Mouse (Mus musculus) kidney, postnatal 0 days (tissue): ENCODE data around the gene Rap1gap. TPM values are rescaled to one million over a fixed set of nuclear protein-coding genes. Genes with fewer than 3 reads are reported as not detected.

ENCODE experiments used
- ATAC-seq: fragments of 200-750 bp; cut with Nextera tagmentation; replicated peaks from 2 replicates; pipeline ENCODE4 v1.8.0; 2017; ENCODE audit warnings: low read depth, moderate number of reproducible peaks, moderate TSS enrichment, moderate library complexity; ENCODE audit not compliant: low FRiP score
- DNase-seq: peaks from one replicate; pipeline ENCODE4 v3.0.0-alpha.2; 2016; ENCODE audit warnings: low spot score
- H3K27ac ChIP-seq: fragments of 300-500 bp; sonication (generic); 2 replicates; pipeline ENCODE4 v1.5.1; 2014; ENCODE audit warnings: mild to moderate bottlenecking
- H3K27me3 ChIP-seq: fragments of 300-500 bp; sonication (generic); 2 replicates; pipeline ENCODE4 v1.6.1; 2014; ENCODE audit warnings: low read length, mixed read lengths; ENCODE audit not compliant: insufficient read depth
- H3K36me3 ChIP-seq: fragments of 300-500 bp; sonication (generic); 2 replicates; pipeline ENCODE4 v1.6.1; 2014; ENCODE audit warnings: low read length, mixed read lengths; ENCODE audit not compliant: insufficient read depth
- H3K4me1 ChIP-seq: fragments of 300-500 bp; sonication (generic); replicated peaks from 2 replicates; pipeline ENCODE4 v1.6.1; 2014; ENCODE audit warnings: antibody characterized with exemption, low read length, mixed read lengths; ENCODE audit not compliant: insufficient read depth
- H3K4me2 ChIP-seq: fragments of 300-500 bp; sonication (generic); 2 replicates; pipeline ENCODE4 v1.6.1; 2014; ENCODE audit warnings: mild to moderate bottlenecking, low read length, moderate library complexity, mixed read lengths
- H3K4me3 ChIP-seq: fragments of 300-500 bp; sonication (generic); replicated peaks from 2 replicates; pipeline ENCODE4 v1.5.1; 2014; ENCODE audit warnings: low read depth, low read length
- H3K9ac ChIP-seq: fragments of 300-500 bp; sonication (generic); 2 replicates; pipeline ENCODE4 v1.6.1; 2014; ENCODE audit warnings: low read depth, low read length
- H3K9me3 ChIP-seq: fragments of 300-500 bp; sonication (generic); replicated peaks from 2 replicates; pipeline ENCODE4 v1.6.1; 2016; ENCODE audit warnings: low read length, inconsistent platforms, mixed read lengths
- CTCF ChIP-seq: IDR thresholded peaks from 2 replicates; pipeline ENCODE4 v1.5.1; 2016; ENCODE audit warnings: antibody characterized with exemption, low read depth, mild to moderate bottlenecking, moderate library complexity
- WGBS: fragments of 180-500 bp; shearing (Covaris S2); extraction: QIAGEN DNeasy Blood & Tissue Kit; methylation state at CpG from one replicate; pipeline ENCODE4 v1.1.7; 2014; 5-methylcytosine and 5-hydroxymethylcytosine counted together
- polyA plus RNA-seq: library from polyadenylated mRNA; unstranded; fragments of >200 nt; fragmentation: Nextera tagmentation; extraction: Ambion mirVana; gene quantifications from 2 replicates; pipeline ENCODE4 v1.2.1, GENCODE M21; 2015

Rap1gap gene
- polyA plus RNA-seq, 1 experiment from 2014 or later, result 30.6 TPM

GRCm38 (mm10) chr4:137631596-137631995 is 32.9 kb upstream of the Rap1gap start:
- TF ChIP-seq CTCF, result no peak
- H3K36me3 ChIP-seq, result peaks cover 46% of the 10 kb centered on the region
- no peaks in the 10 kb centered on the region for H3K27me3 ChIP-seq
- no peak for DNase-seq
- H3K9ac ChIP-seq, result no peak overlapping the region
- H3K9me3 ChIP-seq, result no peaks in the 10 kb centered on the region
- no peak overlapping the region for H3K4me2 ChIP-seq
- no peaks in the 10 kb centered on the region for H3K4me1 ChIP-seq
- H3K4me3 ChIP-seq, result no peak overlapping the region
- no peak for ATAC-seq
- WGBS, result 67% methylated on average over 3 of the region's 3 CpGs
- no peak overlapping the region for H3K27ac ChIP-seq

GRCm38 (mm10) chr4:137633394-137633793 is 31.1 kb upstream of the Rap1gap start:
- H3K36me3 ChIP-seq, result peaks cover 58% of the 10 kb centered on the region
- TF ChIP-seq CTCF, result no peak

GRCm38 (mm10) chr4:137636597-137636996 is 27.9 kb upstream of the Rap1gap start:
- DNase-seq, result peak; percentile 31
- no peak overlapping the region for H3K4me2 ChIP-seq
- ATAC-seq, result no peak
- H3K27me3 ChIP-seq, result no peaks in the 10 kb centered on the region
- peaks cover 63% of the 10 kb centered on the region for H3K36me3 ChIP-seq
- H3K9ac ChIP-seq, result no peak overlapping the region
- 79% methylated on average over 3 of the region's 3 CpGs for WGBS
- no peak overlapping the region for H3K27ac ChIP-seq
- H3K4me1 ChIP-seq, result no peaks in the 10 kb centered on the region
- H3K4me3 ChIP-seq, result no peak overlapping the region
- H3K9me3 ChIP-seq, result no peaks in the 10 kb centered on the region
- TF ChIP-seq CTCF, result peak; percentile 55

More at GRCm38 (mm10) chr4:137633394-137633793, 31.1 kb upstream of the Rap1gap start:
- H3K4me3 ChIP-seq, result no peak overlapping the region
- no peak overlapping the region for H3K27ac ChIP-seq
- no peak overlapping the region for H3K9ac ChIP-seq
- 87% methylated on average over 4 of the region's 4 CpGs for WGBS
- H3K9me3 ChIP-seq, result no peaks in the 10 kb centered on the region
- H3K27me3 ChIP-seq, result no peaks in the 10 kb centered on the region
- H3K4me1 ChIP-seq, result no peaks in the 10 kb centered on the region
- no peak for DNase-seq
- no peak for ATAC-seq
- no peak overlapping the region for H3K4me2 ChIP-seq

GRCm38 (mm10) chr4:137641556-137641955 is 23.0 kb upstream of the Rap1gap start:
- H3K27me3 ChIP-seq, result no peaks in the 10 kb centered on the region
- no peak overlapping the region for H3K4me2 ChIP-seq
- no peaks in the 10 kb centered on the region for H3K9me3 ChIP-seq
- no peak overlapping the region for H3K9ac ChIP-seq
- ATAC-seq (no peak), DNase-seq (no peak)
- peaks cover 63% of the 10 kb centered on the region for H3K36me3 ChIP-seq
- no peaks in the 10 kb centered on the region for H3K4me1 ChIP-seq
- H3K27ac ChIP-seq, result peak overlapping the region; percentile 62
- 70% methylated on average over 5 of the region's 5 CpGs for WGBS
- H3K4me3 ChIP-seq, result no peak overlapping the region
- TF ChIP-seq CTCF, result no peak

- H3K9me3 ChIP-seq, result no peaks in the 10 kb centered on the region
- 25% methylated on average over 2 of the region's 2 CpGs for WGBS
- peak overlapping the region; percentile 62 for H3K27ac ChIP-seq
- H3K27me3 ChIP-seq, result no peaks in the 10 kb centered on the region
- TF ChIP-seq CTCF, result no peak
- no peak overlapping the region for H3K9ac ChIP-seq
- no peaks in the 10 kb centered on the region for H3K4me1 ChIP-seq
- H3K4me2 ChIP-seq, result no peak overlapping the region
- peaks cover 62% of the 10 kb centered on the region for H3K36me3 ChIP-seq
- DNase-seq, result no peak
- no peak; the same call in 1 of the 2 replicates for ATAC-seq
- no peak overlapping the region for H3K4me3 ChIP-seq
These were observed 22.4 kb upstream of the Rap1gap start for GRCm38 (mm10) chr4:137642101-137642500.

GRCm38 (mm10) chr4:137643459-137643858 is 21.1 kb upstream of the Rap1gap start:
- peak overlapping the region; percentile 54 for H3K27ac ChIP-seq
- no peak overlapping the region for H3K4me2 ChIP-seq
- 78% methylated on average over 2 of the region's 2 CpGs for whole genome bisulfite sequencing
- no peak for DNase-seq
- no peak overlapping the region for H3K4me3 ChIP-seq
- peaks cover 60% of the 10 kb centered on the region for H3K36me3 ChIP-seq
- H3K9ac ChIP-seq, result no peak overlapping the region
- no peaks in the 10 kb centered on the region for H3K9me3 ChIP-seq
- H3K4me1 ChIP-seq, result no peaks in the 10 kb centered on the region
- TF ChIP-seq CTCF, result no peak
- ATAC-seq, result no peak
- H3K27me3 ChIP-seq, result no peaks in the 10 kb centered on the region

GRCm38 (mm10) chr4:137646262-137646661 is 18.3 kb upstream of the Rap1gap start:
- DNase-seq (no peak), ATAC-seq (no peak)
- Histone ChIP-seq H3K36me3 (peaks cover 58% of the 10 kb centered on the region), H3K9ac (no peak overlapping the region), H3K9me3 (no peaks in the 10 kb centered on the region), H3K4me1 (no peaks in the 10 kb centered on the region), H3K27me3 (no peaks in the 10 kb centered on the region), H3K4me3 (no peak overlapping the region), H3K4me2 (no peak overlapping the region), H3K27ac (no peak overlapping the region)
- no peak for TF ChIP-seq CTCF
